Mouse (Mus musculus): Measurements from ENCODE around the gene Fat3. TPM values are rescaled to one million over a fixed set of nuclear protein-coding genes. Genes with fewer than 3 reads are reported as not detected.
A peak's percentile ranks its signal among the peaks of the same experiment; 100 is the strongest.

Fat3 gene
- total RNA-seq, 1 experiment, result 0.58 TPM

DNA sequence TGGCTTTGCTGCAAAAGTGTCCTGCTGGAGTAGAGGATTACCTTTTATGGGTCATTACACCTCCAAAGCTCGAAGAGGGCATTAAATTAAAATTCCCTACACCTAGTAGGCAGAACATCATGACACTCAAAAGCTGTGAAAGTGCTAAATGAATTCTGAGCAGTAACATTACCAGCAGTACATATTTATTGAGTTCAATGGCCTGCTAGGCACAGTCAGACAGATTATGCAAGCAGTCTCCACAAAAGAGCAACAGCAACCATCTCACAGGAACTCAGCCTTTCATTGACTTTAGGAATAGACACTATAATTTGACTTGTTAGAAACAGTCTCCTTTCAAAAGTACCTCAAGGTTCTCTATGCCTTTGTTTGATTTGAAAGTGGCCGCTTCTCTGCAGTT, 426.4 kb downstream of the Fat3 start:
- no peak overlapping the region for H3K27ac ChIP-seq (ENCODE audit: insufficient read depth, low read depth, low read length, poor library complexity, severe bottlenecking)
- no peak overlapping the region for H3K9ac ChIP-seq (ENCODE audit: insufficient read depth, low read depth, low read length, poor library complexity, severe bottlenecking)
- H3K36me3 ChIP-seq (ENCODE audit: control insufficient read depth, insufficient read depth, low read length, poor library complexity, severe bottlenecking), result no peaks in the 10 kb centered on the region
- no peak overlapping the region for H3K4me3 ChIP-seq (ENCODE audit: insufficient read depth in 1 of 2, low read depth in 1 of 2, low read length in 2 of 2, poor library complexity in 1 of 2, severe bottlenecking in 1 of 2)
- no peak for TF ChIP-seq HCFC1 (IDR thresholded peaks at IDR 0.05; ENCODE audit: borderline replicate concordance, insufficient read depth, low read length)
- TF ChIP-seq ZNF384 (IDR thresholded peaks at IDR 0.05; ENCODE audit: low read depth, low read length), result no peak
- no peak for TF ChIP-seq MAFK (IDR thresholded peaks at IDR 0.05; ENCODE audit: insufficient read depth, low read depth, low read length)
- TF ChIP-seq CHD2 (IDR thresholded peaks at IDR 0.05; ENCODE audit: low read depth, low read length), result no peak
- TF ChIP-seq ZC3H11A (IDR thresholded peaks at IDR 0.05; ENCODE audit: borderline replicate concordance, low read depth, low read length), result no peak
- in situ Hi-C loops (cut with MboI; ENCODE audit: low sequenced_read_pairs in 2 of 2, unreplicated experiment in 2 of 2), result no loop called here
- no peaks in the 10 kb centered on the region; a peak in 1 of 4 replicates for H3K4me1 ChIP-seq (ENCODE audit: control insufficient read depth in 2 of 2, insufficient read depth in 2 of 2, low read length in 2 of 2, poor library complexity in 1 of 2)
- no peaks in the 10 kb centered on the region for H3K9me3 ChIP-seq (ENCODE audit: control insufficient read depth, insufficient read depth, low read depth, low read length)
- no peak for DNase-seq (ENCODE audit: low read depth, low spot score)

DNA sequence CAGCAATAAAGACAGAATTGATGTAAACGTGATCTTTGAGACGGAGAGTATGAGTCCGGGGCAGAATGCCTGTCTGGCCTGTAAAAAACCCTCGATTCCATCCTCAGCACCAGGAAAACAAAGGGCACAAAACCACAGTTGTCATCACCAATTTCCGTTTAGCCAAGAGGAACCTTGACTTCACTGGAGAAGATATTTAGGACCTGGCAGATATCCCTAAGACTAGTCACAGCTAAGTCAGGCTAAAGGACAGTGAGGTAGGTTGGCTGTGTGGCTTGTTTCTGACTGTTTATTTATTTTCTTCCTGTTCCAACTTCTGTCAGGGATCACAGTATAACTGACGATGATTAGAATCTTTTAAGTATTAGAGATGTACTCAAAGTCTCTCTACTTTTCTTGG, 427.0 kb downstream of the Fat3 start:
- no peak for DNase-seq (ENCODE audit: low read depth, low spot score)
- no peak overlapping the region for H3K4me3 ChIP-seq (ENCODE audit: insufficient read depth in 1 of 2, low read depth in 1 of 2, low read length in 2 of 2, poor library complexity in 1 of 2, severe bottlenecking in 1 of 2)
- no peaks in the 10 kb centered on the region; a peak in 1 of 4 replicates for H3K4me1 ChIP-seq (ENCODE audit: control insufficient read depth in 2 of 2, insufficient read depth in 2 of 2, low read length in 2 of 2, poor library complexity in 1 of 2)
- no peak overlapping the region for H3K27ac ChIP-seq (ENCODE audit: insufficient read depth, low read depth, low read length, poor library complexity, severe bottlenecking)
- H3K9ac ChIP-seq (ENCODE audit: insufficient read depth, low read depth, low read length, poor library complexity, severe bottlenecking), result no peak overlapping the region
- in situ Hi-C loops (cut with MboI; ENCODE audit: low sequenced_read_pairs in 2 of 2, unreplicated experiment in 2 of 2), result no loop called here
- TF ChIP-seq ZC3H11A (IDR thresholded peaks at IDR 0.05; ENCODE audit: borderline replicate concordance, low read depth, low read length) (no peak), MAFK (IDR thresholded peaks at IDR 0.05; ENCODE audit: insufficient read depth, low read depth, low read length) (no peak), ZNF384 (IDR thresholded peaks at IDR 0.05; ENCODE audit: low read depth, low read length) (no peak), HCFC1 (IDR thresholded peaks at IDR 0.05; ENCODE audit: borderline replicate concordance, insufficient read depth, low read length) (no peak), CHD2 (IDR thresholded peaks at IDR 0.05; ENCODE audit: low read depth, low read length) (no peak)
- no peaks in the 10 kb centered on the region for H3K36me3 ChIP-seq (ENCODE audit: control insufficient read depth, insufficient read depth, low read length, poor library complexity, severe bottlenecking)
- no peaks in the 10 kb centered on the region for H3K9me3 ChIP-seq (ENCODE audit: control insufficient read depth, insufficient read depth, low read depth, low read length)

DNA sequence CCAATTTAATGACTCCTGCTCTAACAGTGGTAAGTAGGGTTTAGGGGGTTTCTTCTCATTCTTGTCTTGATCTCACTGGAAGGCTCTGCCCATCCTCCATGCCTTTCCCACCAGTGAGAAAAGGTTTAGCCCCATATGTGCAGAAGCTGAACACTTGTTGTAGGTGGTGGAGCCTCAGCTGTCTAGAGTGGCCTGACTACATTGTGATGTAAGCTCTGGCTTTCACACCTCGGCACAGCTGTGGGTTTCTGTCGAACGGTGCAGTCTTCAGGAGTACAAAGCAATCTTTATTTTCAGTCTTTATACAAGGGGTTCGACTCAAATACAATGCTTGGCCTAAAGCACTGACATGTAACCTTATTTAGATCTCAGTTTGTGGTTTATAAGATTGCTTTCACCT, 437.6 kb downstream of the Fat3 start:
- Histone ChIP-seq H3K4me1 (ENCODE audit: control insufficient read depth in 2 of 2, insufficient read depth in 2 of 2, low read length in 2 of 2, poor library complexity in 1 of 2) (no peaks in the 10 kb centered on the region), H3K4me3 (ENCODE audit: insufficient read depth in 1 of 2, low read depth in 1 of 2, low read length in 2 of 2, poor library complexity in 1 of 2, severe bottlenecking in 1 of 2) (no peak overlapping the region), H3K27ac (ENCODE audit: insufficient read depth, low read depth, low read length, poor library complexity, severe bottlenecking) (no peak overlapping the region), H3K9me3 (ENCODE audit: control insufficient read depth, insufficient read depth, low read depth, low read length) (no peaks in the 10 kb centered on the region), H3K36me3 (ENCODE audit: control insufficient read depth, insufficient read depth, low read length, poor library complexity, severe bottlenecking) (no peaks in the 10 kb centered on the region), H3K9ac (ENCODE audit: insufficient read depth, low read depth, low read length, poor library complexity, severe bottlenecking) (no peak overlapping the region)
- TF ChIP-seq CHD2 (IDR thresholded peaks at IDR 0.05; ENCODE audit: low read depth, low read length), result no peak
- no peak for TF ChIP-seq ZC3H11A (IDR thresholded peaks at IDR 0.05; ENCODE audit: borderline replicate concordance, low read depth, low read length)
- TF ChIP-seq MAFK (IDR thresholded peaks at IDR 0.05; ENCODE audit: insufficient read depth, low read depth, low read length), result no peak
- in situ Hi-C loops (cut with MboI; ENCODE audit: low sequenced_read_pairs in 2 of 2, unreplicated experiment in 2 of 2), result no loop called here
- no peak for DNase-seq (ENCODE audit: low read depth, low spot score)

DNA sequence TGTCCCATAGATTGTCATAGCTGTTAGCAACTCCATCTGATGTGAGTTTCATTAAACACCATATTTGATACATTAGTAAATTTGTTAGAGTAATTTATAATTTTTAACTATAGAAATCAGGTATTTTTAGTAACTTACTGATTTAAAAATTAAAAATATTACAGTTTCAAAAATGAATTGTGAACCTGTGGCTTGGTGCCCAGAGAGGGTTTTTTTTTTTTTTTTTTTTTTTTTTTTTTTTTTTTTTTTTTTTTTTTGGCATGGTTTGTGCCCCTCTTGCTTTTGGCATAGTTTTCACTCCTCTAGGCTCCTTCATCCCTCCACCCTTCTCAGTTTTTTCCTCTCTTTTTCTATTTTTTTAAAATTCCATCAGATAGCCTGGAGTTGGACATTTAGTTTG, 438.6 kb downstream of the Fat3 start:
- no peaks in the 10 kb centered on the region for H3K9me3 ChIP-seq (ENCODE audit: control insufficient read depth, insufficient read depth, low read depth, low read length)
- TF ChIP-seq ZNF384 (IDR thresholded peaks at IDR 0.05; ENCODE audit: low read depth, low read length) (peak; percentile 63; the same call in 1 of the 2 replicates), ZC3H11A (IDR thresholded peaks at IDR 0.05; ENCODE audit: borderline replicate concordance, low read depth, low read length) (no peak)
- in situ Hi-C loops (cut with MboI; ENCODE audit: low sequenced_read_pairs in 2 of 2, unreplicated experiment in 2 of 2), result no loop called here
- H3K9ac ChIP-seq (ENCODE audit: insufficient read depth, low read depth, low read length, poor library complexity, severe bottlenecking), result no peak overlapping the region
- H3K27ac ChIP-seq (ENCODE audit: insufficient read depth, low read depth, low read length, poor library complexity, severe bottlenecking), result no peak overlapping the region
- H3K4me3 ChIP-seq (ENCODE audit: insufficient read depth in 1 of 2, low read depth in 1 of 2, low read length in 2 of 2, poor library complexity in 1 of 2, severe bottlenecking in 1 of 2), result no peak overlapping the region
- DNase-seq (ENCODE audit: low read depth, low spot score), result no peak
- H3K4me1 ChIP-seq (ENCODE audit: control insufficient read depth in 2 of 2, insufficient read depth in 2 of 2, low read length in 2 of 2, poor library complexity in 1 of 2), result no peaks in the 10 kb centered on the region
- H3K36me3 ChIP-seq (ENCODE audit: control insufficient read depth, insufficient read depth, low read length, poor library complexity, severe bottlenecking), result no peaks in the 10 kb centered on the region

DNA sequence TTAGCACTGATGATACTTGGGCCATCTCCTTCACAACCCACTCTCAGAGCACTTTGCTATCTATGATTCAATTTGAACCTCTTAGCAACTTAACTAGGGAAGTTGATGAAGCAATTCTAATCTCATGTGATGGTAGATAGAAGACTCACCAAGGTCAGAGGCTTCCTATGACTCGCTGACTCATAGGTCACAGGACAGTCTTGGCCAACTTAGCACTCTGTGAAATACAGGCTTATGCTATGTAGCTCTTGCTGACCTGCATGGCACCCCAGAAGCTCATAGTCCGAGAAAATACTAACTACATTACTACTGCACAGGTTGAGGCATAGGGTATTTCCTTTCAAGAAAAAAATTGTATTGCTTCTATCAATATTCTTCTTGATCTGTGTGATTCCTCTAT, 454.4 kb downstream of the Fat3 start:
- no peak for TF ChIP-seq HCFC1 (IDR thresholded peaks at IDR 0.05; ENCODE audit: borderline replicate concordance, insufficient read depth, low read length)
- TF ChIP-seq CHD2 (IDR thresholded peaks at IDR 0.05; ENCODE audit: low read depth, low read length), result no peak
- TF ChIP-seq ZNF384 (IDR thresholded peaks at IDR 0.05; ENCODE audit: low read depth, low read length), result no peak
- no peak for TF ChIP-seq ZC3H11A (IDR thresholded peaks at IDR 0.05; ENCODE audit: borderline replicate concordance, low read depth, low read length)
- TF ChIP-seq MAFK (IDR thresholded peaks at IDR 0.05; ENCODE audit: insufficient read depth, low read depth, low read length), result no peak
- Histone ChIP-seq H3K4me1 (ENCODE audit: control insufficient read depth in 2 of 2, insufficient read depth in 2 of 2, low read length in 2 of 2, poor library complexity in 1 of 2) (no peaks in the 10 kb centered on the region), H3K27ac (ENCODE audit: insufficient read depth, low read depth, low read length, poor library complexity, severe bottlenecking) (no peak overlapping the region), H3K9me3 (ENCODE audit: control insufficient read depth, insufficient read depth, low read depth, low read length) (no peaks in the 10 kb centered on the region), H3K4me3 (ENCODE audit: insufficient read depth in 1 of 2, low read depth in 1 of 2, low read length in 2 of 2, poor library complexity in 1 of 2, severe bottlenecking in 1 of 2) (no peak overlapping the region), H3K9ac (ENCODE audit: insufficient read depth, low read depth, low read length, poor library complexity, severe bottlenecking) (no peak overlapping the region), H3K36me3 (ENCODE audit: control insufficient read depth, insufficient read depth, low read length, poor library complexity, severe bottlenecking) (no peaks in the 10 kb centered on the region)
- no peak for DNase-seq (ENCODE audit: low read depth, low spot score)
- in situ Hi-C loops (cut with MboI; ENCODE audit: low sequenced_read_pairs in 2 of 2, unreplicated experiment in 2 of 2), result no loop called here

All from ES-E14 (cell line).